Mouse (Mus musculus) kidney, postnatal 0 days (tissue): ENCODE results near the gene Neu2. TPM values are rescaled to one million over a fixed set of nuclear protein-coding genes. Genes with fewer than 3 reads are reported as not detected.

Experiments
- ATAC-seq: fragments of 200-750 bp; cut with Nextera tagmentation; replicated peaks from 2 replicates; pipeline ENCODE4 v1.8.0; 2017; ENCODE audit warnings: low read depth, moderate number of reproducible peaks, moderate TSS enrichment, moderate library complexity; ENCODE audit not compliant: low FRiP score
- DNase-seq: peaks from one replicate; pipeline ENCODE4 v3.0.0-alpha.2; 2016; ENCODE audit warnings: low spot score
- H3K27ac ChIP-seq: fragments of 300-500 bp; sonication (generic); 2 replicates; pipeline ENCODE4 v1.5.1; 2014; ENCODE audit warnings: mild to moderate bottlenecking
- H3K27me3 ChIP-seq: fragments of 300-500 bp; sonication (generic); 2 replicates; pipeline ENCODE4 v1.6.1; 2014; ENCODE audit warnings: low read length, mixed read lengths; ENCODE audit not compliant: insufficient read depth
- H3K36me3 ChIP-seq: fragments of 300-500 bp; sonication (generic); 2 replicates; pipeline ENCODE4 v1.6.1; 2014; ENCODE audit warnings: low read length, mixed read lengths; ENCODE audit not compliant: insufficient read depth
- H3K4me1 ChIP-seq: fragments of 300-500 bp; sonication (generic); replicated peaks from 2 replicates; pipeline ENCODE4 v1.6.1; 2014; ENCODE audit warnings: antibody characterized with exemption, low read length, mixed read lengths; ENCODE audit not compliant: insufficient read depth
- H3K4me2 ChIP-seq: fragments of 300-500 bp; sonication (generic); 2 replicates; pipeline ENCODE4 v1.6.1; 2014; ENCODE audit warnings: mild to moderate bottlenecking, low read length, moderate library complexity, mixed read lengths
- H3K4me3 ChIP-seq: fragments of 300-500 bp; sonication (generic); replicated peaks from 2 replicates; pipeline ENCODE4 v1.5.1; 2014; ENCODE audit warnings: low read depth, low read length
- H3K9ac ChIP-seq: fragments of 300-500 bp; sonication (generic); 2 replicates; pipeline ENCODE4 v1.6.1; 2014; ENCODE audit warnings: low read depth, low read length
- H3K9me3 ChIP-seq: fragments of 300-500 bp; sonication (generic); replicated peaks from 2 replicates; pipeline ENCODE4 v1.6.1; 2016; ENCODE audit warnings: low read length, inconsistent platforms, mixed read lengths
- CTCF ChIP-seq: IDR thresholded peaks from 2 replicates; pipeline ENCODE4 v1.5.1; 2016; ENCODE audit warnings: antibody characterized with exemption, low read depth, mild to moderate bottlenecking, moderate library complexity
- WGBS: fragments of 180-500 bp; shearing (Covaris S2); extraction: QIAGEN DNeasy Blood & Tissue Kit; methylation state at CpG from one replicate; pipeline ENCODE4 v1.1.7; 2014; 5-methylcytosine and 5-hydroxymethylcytosine counted together
- polyA plus RNA-seq: library from polyadenylated mRNA; unstranded; fragments of >200 nt; fragmentation: Nextera tagmentation; extraction: Ambion mirVana; gene quantifications from 2 replicates; pipeline ENCODE4 v1.2.1, GENCODE M21; 2015

Neu2 gene
- polyA plus RNA-seq, 1 experiment from 2014 or later: 3.0 TPM

DNA sequence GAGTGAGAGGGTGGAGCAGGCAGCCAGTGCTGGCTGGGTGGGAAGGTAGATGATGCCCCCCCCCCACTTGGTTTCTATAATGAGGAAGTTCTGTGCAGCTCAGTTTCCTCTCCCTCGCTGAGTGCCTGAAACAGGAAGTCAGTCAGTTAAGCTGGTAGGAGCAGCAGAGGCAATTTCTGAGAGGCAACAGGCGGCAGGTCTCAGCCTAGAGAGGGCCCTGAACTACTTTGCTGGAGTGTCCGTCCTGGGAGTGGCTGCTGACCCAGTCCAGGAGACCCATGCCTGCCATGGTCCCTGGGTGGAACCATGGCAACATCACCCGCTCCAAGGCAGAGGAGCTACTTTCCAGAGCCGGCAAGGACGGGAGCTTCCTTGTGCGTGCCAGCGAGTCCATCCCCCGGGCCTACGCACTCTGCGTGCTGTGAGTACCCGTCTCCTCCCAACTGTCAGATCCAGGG lies 110.6 kb downstream of the Neu2 start, which contains the start of gene Inpp5d:
TSS of gene Inpp5d (plus strand) at position 102 of the 458 bp plus-strand sequence.
- Histone ChIP-seq H3K4me3 (peak within 1 kb of the TSS; percentile 20; the same call in 1 of the 2 replicates), H3K4me1 (no peaks in the 10 kb centered on the region), H3K36me3 (no peaks in the 10 kb centered on the region), H3K27me3 (no peaks in the 10 kb centered on the region), H3K9ac (peak within 1 kb of the TSS; percentile 51; the same call in 1 of the 2 replicates), H3K27ac (peak within 1 kb of the TSS; percentile 72), H3K4me2 (peak within 1 kb of the TSS; percentile 45), H3K9me3 (no peaks in the 10 kb centered on the region)
- TF ChIP-seq CTCF: no peak
- DNase-seq: peak; percentile 35
- WGBS: 78% methylated on average over 12 of the region's 12 CpGs
- peak; percentile 43; the same call in 1 of the 2 replicates for ATAC-seq

DNA sequence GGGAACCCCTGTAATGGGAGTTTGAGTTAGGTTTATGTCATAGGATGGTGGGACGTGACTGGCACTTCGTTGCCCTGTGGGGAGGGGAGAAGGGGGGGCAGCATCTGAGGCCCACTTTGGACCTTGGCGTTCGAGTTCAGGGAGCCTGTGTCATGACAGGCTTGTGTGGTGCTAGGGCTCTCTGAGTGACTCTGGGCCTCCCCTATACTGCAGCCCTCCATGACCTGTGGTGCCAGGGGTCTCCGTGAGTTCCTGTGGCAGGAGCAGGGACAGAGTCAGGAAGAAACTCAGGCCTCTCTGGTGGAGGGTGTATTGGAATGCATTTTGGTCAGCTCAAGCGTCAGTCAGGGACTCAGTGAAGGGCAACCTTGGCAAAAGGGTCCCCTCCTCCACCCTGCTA lies 111.0 kb downstream of the Neu2 start:
- ATAC-seq (0 out of 2 replicates have a peak, but pooled peaks have one; percentile 10), DNase-seq (no peak)
- peak overlapping the region; percentile 45 for H3K4me2 ChIP-seq
- peak overlapping the region; percentile 72 for H3K27ac ChIP-seq
- H3K36me3 ChIP-seq: no peaks in the 10 kb centered on the region
- WGBS: 64% methylated on average over 6 of the region's 6 CpGs
- H3K27me3 ChIP-seq: no peaks in the 10 kb centered on the region
- peak overlapping the region; percentile 20; the same call in 1 of the 2 replicates for H3K4me3 ChIP-seq
- H3K9ac ChIP-seq: peak overlapping the region; percentile 51; the same call in 1 of the 2 replicates
- no peak for TF ChIP-seq CTCF
- no peaks in the 10 kb centered on the region for H3K9me3 ChIP-seq
- H3K4me1 ChIP-seq: no peaks in the 10 kb centered on the region

DNA sequence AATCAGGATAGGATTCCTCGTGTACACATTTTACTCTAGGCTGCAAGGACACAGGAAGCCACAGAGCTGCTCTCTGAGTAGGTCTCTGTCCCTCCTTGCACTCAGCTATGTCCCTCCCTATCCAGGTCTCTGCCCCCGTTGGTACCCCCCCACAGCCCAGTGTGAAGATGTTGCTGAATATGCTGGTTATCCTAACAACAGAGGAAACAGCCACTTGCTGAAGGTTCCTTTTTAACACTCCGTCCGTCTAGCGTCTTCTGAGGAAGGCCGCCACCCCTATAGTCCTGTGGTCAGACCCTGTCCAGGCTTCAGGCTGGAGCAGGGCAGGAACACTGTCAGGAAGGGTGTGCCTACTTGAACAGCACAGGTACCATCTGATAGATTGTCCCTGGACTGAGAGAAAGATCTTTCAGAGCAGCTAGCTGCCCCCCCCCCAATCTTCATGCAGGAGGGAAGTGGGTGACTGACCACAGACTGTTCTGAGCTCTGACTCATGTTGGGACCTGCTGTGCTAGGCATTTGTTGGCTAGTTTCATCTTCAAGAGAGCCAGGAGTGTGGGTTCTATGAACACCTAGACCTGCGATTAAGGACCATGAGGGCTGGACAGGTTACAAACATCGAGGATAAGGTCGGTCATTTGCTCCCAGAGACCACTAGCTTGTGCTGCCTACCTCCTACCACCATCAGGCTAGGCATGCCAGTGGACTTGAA lies 111.6 kb downstream of the Neu2 start:
- no peaks in the 10 kb centered on the region for H3K4me1 ChIP-seq
- 87% methylated on average over 9 of the region's 9 CpGs for WGBS
- H3K4me3 ChIP-seq: peak overlapping the region; percentile 20; the same call in 1 of the 2 replicates
- H3K9me3 ChIP-seq: no peaks in the 10 kb centered on the region
- H3K4me2 ChIP-seq: peak overlapping the region; percentile 45
- ATAC-seq (no peak), DNase-seq (no peak)
- no peaks in the 10 kb centered on the region for H3K27me3 ChIP-seq
- H3K9ac ChIP-seq: 0 out of 2 replicates have a peak overlapping the region, but pooled peaks have one; percentile 51
- peak overlapping the region; percentile 72; the same call in 1 of the 2 replicates for H3K27ac ChIP-seq
- no peaks in the 10 kb centered on the region for H3K36me3 ChIP-seq
- TF ChIP-seq CTCF: no peak

DNA sequence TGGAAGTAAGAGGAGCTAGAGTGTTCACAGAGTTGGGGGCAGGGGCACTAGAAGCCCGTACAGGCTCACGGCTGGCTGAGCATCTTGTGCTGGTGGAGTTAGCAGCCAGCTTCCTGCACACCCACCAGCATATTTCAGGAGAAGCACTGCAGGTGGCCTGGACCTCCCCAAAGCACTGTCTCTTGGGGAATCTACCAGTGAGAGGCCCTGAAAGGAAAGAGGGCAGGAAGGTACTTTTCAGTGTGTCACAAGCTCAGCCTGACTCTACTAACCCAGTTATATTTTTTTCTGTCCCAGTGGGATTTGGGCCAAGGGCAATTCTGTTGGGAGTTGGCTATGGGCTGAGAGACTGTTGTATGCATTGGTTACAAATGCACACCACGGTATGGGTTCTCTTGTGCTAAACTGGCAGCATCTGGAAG lies 112.2 kb downstream of the Neu2 start:
- H3K27me3 ChIP-seq: no peaks in the 10 kb centered on the region
- H3K27ac ChIP-seq: no peak overlapping the region
- ATAC-seq: no peak
- H3K4me3 ChIP-seq: no peak overlapping the region
- no peak for TF ChIP-seq CTCF
- no peak overlapping the region for H3K9ac ChIP-seq
- WGBS: 39% methylated on average over 3 of the region's 3 CpGs
- H3K9me3 ChIP-seq: no peaks in the 10 kb centered on the region
- no peaks in the 10 kb centered on the region for H3K4me1 ChIP-seq
- H3K36me3 ChIP-seq: no peaks in the 10 kb centered on the region
- peak overlapping the region; percentile 45 for H3K4me2 ChIP-seq
- no peak for DNase-seq

DNA sequence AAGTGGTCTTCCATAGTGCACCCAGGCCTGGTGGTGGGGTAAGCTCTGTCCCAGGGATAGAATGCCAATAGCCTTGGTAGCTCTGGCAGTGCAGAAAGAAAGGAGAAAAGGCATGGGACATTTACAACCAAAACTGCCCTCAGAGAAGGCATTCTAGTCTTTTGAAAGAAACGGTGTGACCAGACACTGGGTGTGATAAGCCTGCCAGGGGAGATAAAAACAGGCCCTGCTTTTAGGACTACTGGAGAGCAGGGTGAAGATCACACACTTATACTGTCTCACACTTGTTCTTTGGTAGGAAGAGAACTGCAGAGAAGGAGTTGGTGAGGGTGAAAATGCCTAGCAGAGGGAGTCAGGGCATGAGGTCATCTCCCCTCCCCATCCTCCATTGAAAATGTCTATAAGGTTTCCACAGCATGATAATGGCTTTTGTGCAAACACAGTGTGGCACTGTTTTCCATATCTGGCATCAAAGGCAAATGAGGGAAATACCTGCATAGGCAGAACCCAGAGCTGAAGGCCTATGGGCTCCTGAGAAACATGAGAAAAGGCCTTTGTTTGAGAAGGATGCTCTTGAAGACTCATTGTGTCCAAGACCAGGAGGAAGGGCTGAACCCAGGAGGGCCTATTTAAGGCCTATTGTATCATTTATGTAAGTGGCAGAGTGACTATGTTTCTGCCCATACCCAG lies 114.4 kb downstream of the Neu2 start:
- H3K9me3 ChIP-seq: no peaks in the 10 kb centered on the region
- H3K4me2 ChIP-seq: no peak overlapping the region
- H3K9ac ChIP-seq: no peak overlapping the region
- H3K27me3 ChIP-seq: no peaks in the 10 kb centered on the region
- no peak overlapping the region for H3K4me3 ChIP-seq
- no peak overlapping the region for H3K27ac ChIP-seq
- ATAC-seq (no peak), DNase-seq (no peak)
- no peaks in the 10 kb centered on the region for H3K4me1 ChIP-seq
- WGBS: 78% methylated on average over 1 of the region's 1 CpGs
- no peak for TF ChIP-seq CTCF
- no peaks in the 10 kb centered on the region for H3K36me3 ChIP-seq

DNA sequence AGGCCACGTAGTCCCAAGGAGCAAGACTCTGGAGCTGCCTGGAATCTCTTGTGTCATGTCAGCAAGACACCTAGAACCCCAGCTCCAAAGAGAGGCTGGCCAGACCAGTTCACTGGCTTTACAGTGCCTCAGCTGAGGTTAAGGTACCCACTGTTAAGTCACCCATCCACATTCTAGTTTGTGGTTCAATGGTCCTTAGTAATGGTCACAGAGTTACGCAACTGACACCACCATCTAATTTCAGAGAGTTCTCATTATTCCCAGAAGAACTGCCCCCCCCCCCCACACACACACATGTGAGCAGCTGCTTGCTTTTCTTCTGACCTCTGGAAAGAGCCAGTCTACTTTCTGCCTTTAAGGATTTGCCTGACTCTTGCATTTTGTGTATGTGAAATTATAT lies 115.1 kb downstream of the Neu2 start:
- no peak for DNase-seq
- Histone ChIP-seq H3K4me1 (no peaks in the 10 kb centered on the region), H3K36me3 (no peaks in the 10 kb centered on the region), H3K9ac (no peak overlapping the region), H3K9me3 (no peaks in the 10 kb centered on the region), H3K4me2 (no peak overlapping the region), H3K27me3 (no peaks in the 10 kb centered on the region), H3K4me3 (no peak overlapping the region), H3K27ac (no peak overlapping the region)
- 86% methylated on average over 2 of the region's 2 CpGs for WGBS
- no peak for ATAC-seq
- no peak for TF ChIP-seq CTCF
